Mouse (Mus musculus) ES-Bruce4 (cell line): ENCODE results near the gene Glis1.

Experiments
- CTCF ChIP-seq: IDR thresholded peaks from one replicate; pipeline ENCODE4 v1.8.1; 2011; ENCODE audit warnings: low read depth, low read length
- EP300 ChIP-seq: IDR thresholded peaks from 2 replicates; pipeline ENCODE4 v1.6.1; 2011; ENCODE audit warnings: low read depth, low read length; ENCODE audit not compliant: insufficient read depth
- POLR2A ChIP-seq: IDR thresholded peaks from one replicate; pipeline ENCODE4 v1.8.1; 2011; ENCODE audit warnings: low read length; ENCODE audit not compliant: insufficient read depth

- TF ChIP-seq EP300 (no peak), CTCF (no peak), POLR2A (no peak)
Measured at GRCm38 (mm10) chr4:107389345-107389744, 45.0 kb upstream of the Glis1 start.
